ENCODE assay signal across 18 mouse cellular contexts in the genomic region with DNA sequence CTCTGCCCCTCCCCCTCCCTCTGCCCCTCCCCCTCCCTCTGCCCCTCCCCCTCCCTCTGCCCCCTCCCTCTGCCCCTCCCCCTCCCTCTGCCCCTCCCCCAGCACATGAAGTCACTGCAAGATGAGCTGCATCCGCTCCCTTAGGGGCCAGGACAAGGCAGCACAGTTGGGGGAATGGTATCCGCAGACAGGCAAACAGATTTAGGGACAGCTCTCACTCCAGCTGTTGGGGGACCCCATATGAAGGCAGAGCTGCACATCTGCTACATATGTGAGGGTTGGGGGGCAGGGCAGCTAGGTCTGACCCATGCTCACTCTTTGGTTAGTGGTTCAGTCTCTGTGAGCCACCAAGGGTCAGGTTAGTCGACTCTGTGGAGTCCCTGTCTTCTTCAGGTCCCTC. TPM values are rescaled to one million over a fixed set of nuclear protein-coding genes. Genes with fewer than 3 reads are reported as not detected.
"Had no signal": no experiment of that assay in that cellular context is flagged by ENCODE, and none has a peak within 500 bp of the region (broad histone marks: within the 10 kb centered on the region; RNA-seq: fewer than 3 reads in every experiment).

No protein-coding gene starts in this region.

- H3K9ac ChIP-seq: kidney, embryonic 15.5 days; limb, embryonic 13.5 days; liver, embryonic 15.5 days; neural tube, embryonic 13.5 days; stomach, embryonic 15.5 days had no signal

- H3K27me3 ChIP-seq: kidney, embryonic 15.5 days; limb, embryonic 13.5 days; liver, embryonic 15.5 days; neural tube, embryonic 13.5 days; stomach, embryonic 15.5 days had no signal

- H3K4me1 ChIP-seq: kidney, embryonic 15.5 days; liver, embryonic 15.5 days; neural tube, embryonic 13.5 days; stomach, embryonic 15.5 days had no signal

- H3K27ac ChIP-seq: kidney, embryonic 15.5 days; left cerebral cortex, adult 2 months; limb, embryonic 13.5 days; liver, embryonic 15.5 days; neural tube, embryonic 13.5 days; stomach, embryonic 15.5 days had no signal

- H3K9me3 ChIP-seq: kidney, embryonic 15.5 days; limb, embryonic 13.5 days; liver, embryonic 15.5 days; neural tube, embryonic 13.5 days; stomach, embryonic 15.5 days had no signal

- ATAC-seq: lung, postnatal 0 days had no signal

- DNase-seq: kidney, adult 2 months; kidney, postnatal 14 days; lung, adult 2 months; lung, postnatal 36 days; midbrain, embryonic 14.5 days; retina, postnatal 1 day; thymus, adult 2 months had no signal

- H3K4me2 ChIP-seq: kidney, embryonic 15.5 days; limb, embryonic 13.5 days; liver, embryonic 15.5 days; neural tube, embryonic 13.5 days; stomach, embryonic 15.5 days had no signal

- H3K36me3 ChIP-seq: kidney, embryonic 15.5 days; limb, embryonic 13.5 days; liver, embryonic 15.5 days; neural tube, embryonic 13.5 days; stomach, embryonic 15.5 days had no signal

- H3K4me3 ChIP-seq: kidney, embryonic 15.5 days; left cerebral cortex, adult 2 months; limb, embryonic 13.5 days; liver, embryonic 15.5 days; neural tube, embryonic 13.5 days; stomach, embryonic 15.5 days had no signal

RNA-seq across cellular contexts. Expression of gene Esm1, which starts 10.1 kb away (rescaled TPM):
- total RNA-seq: megakaryocyte progenitor cell, adult 5-6 weeks had no signal

RNA-seq across cellular contexts. Expression of gene Gzmk, which starts 26.4 kb away (rescaled TPM):
- total RNA-seq: layer of hippocampus, postnatal 14 days; left cerebral cortex, postnatal 25 days; liver, adult 2 months; megakaryocyte progenitor cell, adult 5-6 weeks had no signal
- polyA plus RNA-seq: kidney, adult 2 months; kidney, embryonic 15.5 days; limb, embryonic 13.5 days; liver, adult 2 months; liver, embryonic 15.5 days; lung, postnatal 0 days; midbrain, embryonic 14.5 days; neural tube, embryonic 13.5 days; stomach, embryonic 15.5 days had no signal
